Mouse (Mus musculus): ENCODE measurements at regions not wholly inside any gene's neighbourhood (a gene's known extent, or its start where the extent isn't known, plus 50 kb on each side); places are given as distances from the start of the nearest gene placed in this dataset.
A peak's percentile ranks its signal among the peaks of the same experiment; 100 is the strongest.

DNA sequence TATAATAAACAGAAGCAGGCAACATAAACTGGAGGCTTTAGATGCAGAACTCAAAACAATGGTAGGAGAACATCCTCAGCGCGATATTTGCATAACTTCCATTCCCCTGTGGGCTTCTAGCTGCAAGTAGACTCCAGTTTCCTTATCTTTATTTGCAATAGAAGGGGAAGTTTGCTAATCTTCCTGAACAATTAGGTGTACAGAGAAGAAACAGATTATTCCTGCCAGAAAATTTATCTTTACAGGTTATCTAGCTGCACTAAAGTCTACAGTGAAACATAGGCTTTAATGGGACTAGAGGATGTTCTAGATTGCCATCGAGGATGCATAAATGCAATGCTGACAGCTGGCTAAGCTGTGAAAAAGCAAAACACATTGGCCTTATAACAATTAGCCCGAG is 1544.0 kb downstream of the Efna5 start:
- no peak overlapping the region for H3K27ac ChIP-seq (replicated peaks; ENCODE audit: low read depth, low read length)
- no peaks in the 10 kb centered on the region for H3K36me3 ChIP-seq (ENCODE audit: control insufficient read depth, insufficient read depth, low read length)
- no peak for DNase-seq (ENCODE audit: low spot score)
- no peaks in the 10 kb centered on the region for H3K9me3 ChIP-seq (ENCODE audit: control insufficient read depth, low read length)
- no peak for ATAC-seq (ENCODE audit: insufficient number of reproducible peaks, low FRiP score, low TSS enrichment, low read depth)
- WGBS: 87% methylated on average over 4 of the region's 4 CpGs
- H3K27me3 ChIP-seq (ENCODE audit: control insufficient read depth, insufficient read depth, low read length): no peaks in the 10 kb centered on the region
- no peak overlapping the region for H3K4me3 ChIP-seq (ENCODE audit: low read depth, low read length)
- H3K9ac ChIP-seq (ENCODE audit: low read length): no peak overlapping the region
- H3K4me2 ChIP-seq (ENCODE audit: low read depth, severe bottlenecking): no peak overlapping the region
- no peaks in the 10 kb centered on the region for H3K4me1 ChIP-seq (ENCODE audit: control insufficient read depth, insufficient read depth, low read length)

DNA sequence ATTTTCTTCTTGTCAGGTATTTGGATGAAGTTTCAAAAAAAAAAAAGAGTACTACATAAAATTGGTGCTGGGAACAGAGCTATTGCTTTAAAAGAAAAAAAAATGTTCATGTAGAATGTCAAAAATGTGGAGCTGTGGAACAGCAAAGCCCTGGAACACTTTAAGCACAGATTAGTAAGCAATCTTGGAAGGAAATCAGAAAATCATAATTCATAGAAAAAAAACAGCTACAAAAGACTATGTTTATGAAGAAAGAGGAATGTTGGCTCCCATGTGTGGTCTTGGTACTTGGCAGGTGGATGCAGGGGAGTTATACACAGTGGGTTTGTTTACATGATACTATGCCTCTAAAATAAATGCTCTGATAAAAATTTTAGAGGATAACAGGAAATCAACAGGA is 1555.7 kb downstream of the Efna5 start:
- Histone ChIP-seq H3K36me3 (ENCODE audit: control insufficient read depth, insufficient read depth, low read length) (no peaks in the 10 kb centered on the region), H3K27ac (replicated peaks; ENCODE audit: low read depth, low read length) (no peak overlapping the region), H3K4me2 (ENCODE audit: low read depth, severe bottlenecking) (no peak overlapping the region), H3K4me3 (ENCODE audit: low read depth, low read length) (no peak overlapping the region), H3K9me3 (ENCODE audit: control insufficient read depth, low read length) (no peaks in the 10 kb centered on the region), H3K27me3 (ENCODE audit: control insufficient read depth, insufficient read depth, low read length) (no peaks in the 10 kb centered on the region), H3K9ac (ENCODE audit: low read length) (no peak overlapping the region), H3K4me1 (ENCODE audit: control insufficient read depth, insufficient read depth, low read length) (no peaks in the 10 kb centered on the region)
- ATAC-seq (ENCODE audit: insufficient number of reproducible peaks, low FRiP score, low TSS enrichment, low read depth) (no peak), DNase-seq (ENCODE audit: low spot score) (no peak)

DNA sequence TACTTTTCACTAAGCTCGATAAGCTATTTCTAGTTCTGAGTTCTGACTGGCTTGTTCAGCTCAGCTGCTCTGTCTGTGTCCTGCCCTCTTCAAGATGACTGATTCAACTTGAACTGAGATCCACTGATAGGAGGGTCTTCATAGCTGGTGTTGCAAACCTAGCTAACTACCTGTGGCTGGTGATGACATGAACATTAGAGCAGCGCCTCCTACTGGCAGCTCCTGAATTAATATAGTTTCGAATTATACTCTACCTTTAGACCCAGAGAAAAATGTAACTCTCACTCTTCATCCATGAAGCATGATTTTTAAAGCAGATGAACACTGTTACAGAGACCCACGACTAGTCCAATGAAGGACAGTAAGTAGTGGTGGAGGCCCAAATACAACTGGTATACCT is 1560.3 kb downstream of the Efna5 start:
- Histone ChIP-seq H3K4me2 (ENCODE audit: low read depth, severe bottlenecking) (no peak overlapping the region), H3K27me3 (ENCODE audit: control insufficient read depth, insufficient read depth, low read length) (no peaks in the 10 kb centered on the region), H3K36me3 (ENCODE audit: control insufficient read depth, insufficient read depth, low read length) (no peaks in the 10 kb centered on the region), H3K9ac (ENCODE audit: low read length) (no peak overlapping the region), H3K9me3 (ENCODE audit: control insufficient read depth, low read length) (no peaks in the 10 kb centered on the region), H3K27ac (replicated peaks; ENCODE audit: low read depth, low read length) (no peak overlapping the region), H3K4me3 (ENCODE audit: low read depth, low read length) (no peak overlapping the region), H3K4me1 (ENCODE audit: control insufficient read depth, insufficient read depth, low read length) (no peaks in the 10 kb centered on the region)
- no peak for DNase-seq (ENCODE audit: low spot score)
- no peak for ATAC-seq (ENCODE audit: insufficient number of reproducible peaks, low FRiP score, low TSS enrichment, low read depth)
- WGBS: 63% methylated on average over 4 of the region's 4 CpGs

- Histone ChIP-seq H3K4me2 (ENCODE audit: low read depth, severe bottlenecking) (no peak overlapping the region), H3K9me3 (ENCODE audit: control insufficient read depth, low read length) (no peaks in the 10 kb centered on the region), H3K4me3 (ENCODE audit: low read depth, low read length) (no peak overlapping the region), H3K27ac (replicated peaks; ENCODE audit: low read depth, low read length) (no peak overlapping the region), H3K27me3 (ENCODE audit: control insufficient read depth, insufficient read depth, low read length) (no peaks in the 10 kb centered on the region), H3K4me1 (ENCODE audit: control insufficient read depth, insufficient read depth, low read length) (no peaks in the 10 kb centered on the region), H3K36me3 (ENCODE audit: control insufficient read depth, insufficient read depth, low read length) (no peaks in the 10 kb centered on the region), H3K9ac (ENCODE audit: low read length) (no peak overlapping the region)
- DNase-seq (ENCODE audit: low spot score): no peak
- no peak for ATAC-seq (ENCODE audit: insufficient number of reproducible peaks, low FRiP score, low TSS enrichment, low read depth)
- 94% methylated on average over 2 of the region's 2 CpGs for WGBS
Measured at GRCm38 (mm10) chr17:61313424-61313823, 1567.7 kb downstream of the Efna5 start.

GRCm38 (mm10) chr17:61311189-61311588 is 1569.9 kb downstream of the Efna5 start:
- Histone ChIP-seq H3K4me3 (ENCODE audit: low read depth, low read length) (no peak overlapping the region), H3K4me1 (ENCODE audit: control insufficient read depth, insufficient read depth, low read length) (no peaks in the 10 kb centered on the region), H3K9ac (ENCODE audit: low read length) (no peak overlapping the region), H3K27me3 (ENCODE audit: control insufficient read depth, insufficient read depth, low read length) (no peaks in the 10 kb centered on the region), H3K36me3 (ENCODE audit: control insufficient read depth, insufficient read depth, low read length) (no peaks in the 10 kb centered on the region), H3K27ac (replicated peaks; ENCODE audit: low read depth, low read length) (no peak overlapping the region), H3K9me3 (ENCODE audit: control insufficient read depth, low read length) (no peaks in the 10 kb centered on the region), H3K4me2 (ENCODE audit: low read depth, severe bottlenecking) (no peak overlapping the region)
- WGBS: 74% methylated on average over 4 of the region's 4 CpGs
- no peak for DNase-seq (ENCODE audit: low spot score)
- ATAC-seq (ENCODE audit: insufficient number of reproducible peaks, low FRiP score, low TSS enrichment, low read depth): no peak

DNA sequence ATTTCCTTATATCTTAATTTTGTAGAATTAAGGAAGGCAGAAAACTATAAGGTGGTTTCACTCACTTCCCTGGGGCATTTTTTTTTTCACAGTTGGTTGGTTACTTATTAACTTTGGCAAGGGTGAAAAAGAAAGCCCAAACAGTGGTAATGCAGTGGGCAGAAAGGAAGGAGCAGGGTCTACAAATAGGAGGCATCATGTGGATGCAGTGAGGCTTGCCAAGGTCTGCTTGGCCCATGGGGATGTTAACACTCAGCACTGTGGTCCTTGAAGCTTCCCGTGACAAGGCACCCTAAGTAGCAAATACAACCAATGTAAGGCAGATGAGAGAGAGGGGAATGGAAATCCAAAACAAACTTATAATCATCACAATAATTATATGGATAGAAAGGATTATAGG is 1577.5 kb downstream of the Efna5 start:
- Histone ChIP-seq H3K4me2 (ENCODE audit: low read depth, severe bottlenecking) (no peak overlapping the region), H3K27ac (replicated peaks; ENCODE audit: low read depth, low read length) (no peak overlapping the region), H3K4me1 (ENCODE audit: control insufficient read depth, insufficient read depth, low read length) (no peaks in the 10 kb centered on the region), H3K27me3 (ENCODE audit: control insufficient read depth, insufficient read depth, low read length) (no peaks in the 10 kb centered on the region), H3K4me3 (ENCODE audit: low read depth, low read length) (no peak overlapping the region), H3K36me3 (ENCODE audit: control insufficient read depth, insufficient read depth, low read length) (no peaks in the 10 kb centered on the region), H3K9me3 (ENCODE audit: control insufficient read depth, low read length) (no peaks in the 10 kb centered on the region), H3K9ac (ENCODE audit: low read length) (no peak overlapping the region)
- ATAC-seq (ENCODE audit: insufficient number of reproducible peaks, low FRiP score, low TSS enrichment, low read depth): no peak
- WGBS: 92% methylated on average over 1 of the region's 1 CpGs
- DNase-seq (ENCODE audit: low spot score): no peak

GRCm38 (mm10) chr17:61301984-61302383 is 1579.1 kb downstream of the Efna5 start:
- Histone ChIP-seq H3K4me1 (ENCODE audit: control insufficient read depth, insufficient read depth, low read length) (no peaks in the 10 kb centered on the region), H3K4me2 (ENCODE audit: low read depth, severe bottlenecking) (no peak overlapping the region), H3K27me3 (ENCODE audit: control insufficient read depth, insufficient read depth, low read length) (no peaks in the 10 kb centered on the region), H3K4me3 (ENCODE audit: low read depth, low read length) (no peak overlapping the region), H3K9ac (ENCODE audit: low read length) (no peak overlapping the region), H3K27ac (replicated peaks; ENCODE audit: low read depth, low read length) (no peak overlapping the region), H3K9me3 (ENCODE audit: control insufficient read depth, low read length) (no peaks in the 10 kb centered on the region), H3K36me3 (ENCODE audit: control insufficient read depth, insufficient read depth, low read length) (no peaks in the 10 kb centered on the region)
- DNase-seq (ENCODE audit: low spot score) (peak; percentile 34), ATAC-seq (ENCODE audit: insufficient number of reproducible peaks, low FRiP score, low TSS enrichment, low read depth) (no peak)
- WGBS: 35% methylated on average over 1 of the region's 1 CpGs

GRCm38 (mm10) chr17:61301171-61301570 is 1579.9 kb downstream of the Efna5 start:
- no peaks in the 10 kb centered on the region for H3K27me3 ChIP-seq (ENCODE audit: control insufficient read depth, insufficient read depth, low read length)
- H3K27ac ChIP-seq (replicated peaks; ENCODE audit: low read depth, low read length): no peak overlapping the region
- no peak overlapping the region for H3K9ac ChIP-seq (ENCODE audit: low read length)
- H3K36me3 ChIP-seq (ENCODE audit: control insufficient read depth, insufficient read depth, low read length): no peaks in the 10 kb centered on the region
- H3K4me3 ChIP-seq (ENCODE audit: low read depth, low read length): no peak overlapping the region
- no peaks in the 10 kb centered on the region for H3K4me1 ChIP-seq (ENCODE audit: control insufficient read depth, insufficient read depth, low read length)
- ATAC-seq (ENCODE audit: insufficient number of reproducible peaks, low FRiP score, low TSS enrichment, low read depth): no peak
- no peak overlapping the region for H3K4me2 ChIP-seq (ENCODE audit: low read depth, severe bottlenecking)
- no peak for DNase-seq (ENCODE audit: low spot score)
- no peaks in the 10 kb centered on the region for H3K9me3 ChIP-seq (ENCODE audit: control insufficient read depth, low read length)

DNA sequence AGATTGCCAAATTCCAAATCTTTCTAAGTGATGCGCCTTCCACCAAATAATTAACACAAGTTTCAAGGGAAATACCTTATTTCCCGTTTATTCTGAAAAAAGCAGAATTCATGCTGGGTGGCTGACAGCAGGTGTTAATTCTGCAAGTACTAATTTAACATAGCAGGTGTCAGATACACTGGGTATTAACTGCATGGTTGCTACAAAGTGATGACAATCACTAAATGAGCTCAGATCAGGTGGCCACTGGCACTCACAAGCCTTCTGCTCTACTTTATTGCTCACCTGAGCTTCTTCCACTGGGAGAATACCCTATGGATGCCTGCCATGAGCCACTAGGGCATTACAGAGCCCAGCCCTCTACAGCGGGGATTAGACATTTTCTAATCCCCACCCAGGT is 1590.0 kb downstream of the Efna5 start:
- no peak overlapping the region for H3K9ac ChIP-seq (ENCODE audit: low read length)
- WGBS: 77% methylated on average over 3 of the region's 3 CpGs
- no peak overlapping the region for H3K4me3 ChIP-seq (ENCODE audit: low read depth, low read length)
- ATAC-seq (ENCODE audit: insufficient number of reproducible peaks, low FRiP score, low TSS enrichment, low read depth) (no peak), DNase-seq (ENCODE audit: low spot score) (no peak)
- no peak overlapping the region for H3K27ac ChIP-seq (replicated peaks; ENCODE audit: low read depth, low read length)
- no peak overlapping the region for H3K4me2 ChIP-seq (ENCODE audit: low read depth, severe bottlenecking)
- H3K9me3 ChIP-seq (ENCODE audit: control insufficient read depth, low read length): no peaks in the 10 kb centered on the region
- no peaks in the 10 kb centered on the region for H3K36me3 ChIP-seq (ENCODE audit: control insufficient read depth, insufficient read depth, low read length)
- no peaks in the 10 kb centered on the region for H3K27me3 ChIP-seq (ENCODE audit: control insufficient read depth, insufficient read depth, low read length)
- H3K4me1 ChIP-seq (ENCODE audit: control insufficient read depth, insufficient read depth, low read length): no peaks in the 10 kb centered on the region
